Mouse (Mus musculus) forebrain, embryonic 16.5 days (tissue): ENCODE data around the gene Gpr160. TPM values are rescaled to one million over a fixed set of nuclear protein-coding genes. Genes with fewer than 3 reads are reported as not detected.

Source experiments
- polyA plus RNA-seq: library from polyadenylated mRNA; unstranded; fragments of >200 nt; fragmentation: Nextera tagmentation; extraction: Ambion mirVana; gene quantifications from 2 replicates; pipeline ENCODE4 v1.2.1, GENCODE M21; 2015

Gene Gpr160
- polyA plus RNA-seq, 1 experiment from 2014 or later = 0.65 TPM

Other genes starting within 250 kb of the Gpr160 start
- gene Lrriq4, start 211.4 kb upstream of the Gpr160 start, polyA plus RNA-seq = not detected in 2 replicates
- gene Lrrc34, start 208.1 kb upstream of the Gpr160 start, polyA plus RNA-seq = 0.83 and 0.86 TPM in 2 replicates
- not detected in 2 replicates for gene Lrrc31, start 156.1 kb upstream of the Gpr160 start, polyA plus RNA-seq
- gene Samd7, start 109.7 kb upstream of the Gpr160 start, polyA plus RNA-seq = not detected in 2 replicates
- 65.3 and 73.4 TPM in 2 replicates for gene Sec62, start 63.1 kb upstream of the Gpr160 start, polyA plus RNA-seq
- 7.5 and 8.5 TPM in 2 replicates for gene Phc3, start 113.5 kb downstream of the Gpr160 start, polyA plus RNA-seq
- gene Prkci, start 139.8 kb downstream of the Gpr160 start, polyA plus RNA-seq = 25.5 and 30.8 TPM in 2 replicates
- gene Skil, start 239.1 kb downstream of the Gpr160 start, polyA plus RNA-seq = 30.8 and 32.3 TPM in 2 replicates